Mouse (Mus musculus): ENCODE results near the gene Hyal3. TPM values are rescaled to one million over a fixed set of nuclear protein-coding genes. Genes with fewer than 3 reads are reported as not detected.

Hyal3 gene
- total and polyA plus RNA-seq, 2 experiments: 0.18 to 0.54 TPM

GRCm38 (mm10) chr9:107615035-107615434 is 34.4 kb downstream of the Hyal3 start:
- TF ChIP-seq CTCF (IDR thresholded peaks at IDR 0.05; ENCODE audit: low read depth, low read length) (no peak), POLR2A (IDR thresholded peaks at IDR 0.05; ENCODE audit: extremely low read depth, insufficient read depth, low read length) (no peak)
- no peaks in the 10 kb centered on the region for H3K27me3 ChIP-seq (ENCODE audit: control insufficient read depth, insufficient read depth, low read length)
- H3K4me1 ChIP-seq (ENCODE audit: control insufficient read depth, insufficient read depth, low read length): peaks cover 17% of the 10 kb centered on the region
- H3K36me3 ChIP-seq (ENCODE audit: control insufficient read depth, insufficient read depth, low read length): no peaks in the 10 kb centered on the region; the same call in 1 of the 2 replicates
- no peak overlapping the region for H3K9ac ChIP-seq (ENCODE audit: low read depth, low read length)
- H3K27ac ChIP-seq (replicated peaks; ENCODE audit: insufficient read depth, low read depth, low read length): no peak overlapping the region
- DNase-seq (ENCODE audit: extremely low read depth, low read depth, low spot score): no peak
- WGBS: 88% methylated on average over 4 of the region's 4 CpGs
- H3K79me2 ChIP-seq (ENCODE audit: control insufficient read depth, insufficient read depth, low read length): no peaks in the 10 kb centered on the region
- no peak overlapping the region for H3K4me3 ChIP-seq (ENCODE audit: insufficient read depth, low read depth, low read length)

GRCm38 (mm10) chr9:107617461-107617860 is 36.8 kb downstream of the Hyal3 start:
- Histone ChIP-seq H3K79me2 (ENCODE audit: control insufficient read depth, insufficient read depth, low read length) (no peaks in the 10 kb centered on the region), H3K9ac (ENCODE audit: low read depth, low read length) (no peak overlapping the region), H3K27me3 (ENCODE audit: control insufficient read depth, insufficient read depth, low read length) (no peaks in the 10 kb centered on the region), H3K4me1 (ENCODE audit: control insufficient read depth, insufficient read depth, low read length) (peaks cover 17% of the 10 kb centered on the region), H3K27ac (replicated peaks; ENCODE audit: insufficient read depth, low read depth, low read length) (no peak overlapping the region), H3K4me3 (ENCODE audit: insufficient read depth, low read depth, low read length) (no peak overlapping the region), H3K36me3 (ENCODE audit: control insufficient read depth, insufficient read depth, low read length) (no peaks in the 10 kb centered on the region; the same call in 1 of the 2 replicates)
- no peak for TF ChIP-seq CTCF (IDR thresholded peaks at IDR 0.05; ENCODE audit: low read depth, low read length)
- TF ChIP-seq POLR2A (IDR thresholded peaks at IDR 0.05; ENCODE audit: extremely low read depth, insufficient read depth, low read length): no peak
- no peak for DNase-seq (ENCODE audit: extremely low read depth, low read depth, low spot score)
- WGBS: 76% methylated on average over 2 of the region's 2 CpGs

- TF ChIP-seq CTCF (IDR thresholded peaks at IDR 0.05; ENCODE audit: low read depth, low read length): no peak
- no peak for TF ChIP-seq POLR2A (IDR thresholded peaks at IDR 0.05; ENCODE audit: extremely low read depth, insufficient read depth, low read length)
- no peak for DNase-seq (ENCODE audit: extremely low read depth, low read depth, low spot score)
- H3K4me3 ChIP-seq (ENCODE audit: insufficient read depth, low read depth, low read length): no peak overlapping the region
- no peaks in the 10 kb centered on the region; the same call in 1 of the 2 replicates for H3K36me3 ChIP-seq (ENCODE audit: control insufficient read depth, insufficient read depth, low read length)
- H3K27me3 ChIP-seq (ENCODE audit: control insufficient read depth, insufficient read depth, low read length): no peaks in the 10 kb centered on the region
- peak overlapping the region; percentile 83 for H3K27ac ChIP-seq (replicated peaks; ENCODE audit: insufficient read depth, low read depth, low read length)
- H3K9ac ChIP-seq (ENCODE audit: low read depth, low read length): no peak overlapping the region
- peaks cover 17% of the 10 kb centered on the region for H3K4me1 ChIP-seq (ENCODE audit: control insufficient read depth, insufficient read depth, low read length)
- WGBS: 78% methylated on average over 6 of the region's 6 CpGs
- H3K79me2 ChIP-seq (ENCODE audit: control insufficient read depth, insufficient read depth, low read length): no peaks in the 10 kb centered on the region
Observed at GRCm38 (mm10) chr9:107618098-107618497, 37.5 kb downstream of the Hyal3 start.

- Histone ChIP-seq H3K27ac (replicated peaks; ENCODE audit: insufficient read depth, low read depth, low read length) (peak overlapping the region; percentile 83), H3K36me3 (ENCODE audit: control insufficient read depth, insufficient read depth, low read length) (no peaks in the 10 kb centered on the region; the same call in 1 of the 2 replicates)
- DNase-seq (ENCODE audit: extremely low read depth, low read depth, low spot score): peak; percentile 86
Observed at GRCm38 (mm10) chr9:107618778-107619545, 38.3 kb downstream of the Hyal3 start.

GRCm38 (mm10) chr9:107619546-107619879 is 38.9 kb downstream of the Hyal3 start:
- Histone ChIP-seq H3K36me3 (ENCODE audit: control insufficient read depth, insufficient read depth, low read length) (no peaks in the 10 kb centered on the region; the same call in 1 of the 2 replicates), H3K4me1 (ENCODE audit: control insufficient read depth, insufficient read depth, low read length) (peaks cover 21% of the 10 kb centered on the region), H3K79me2 (ENCODE audit: control insufficient read depth, insufficient read depth, low read length) (peaks cover 11% of the 10 kb centered on the region; the same call in 1 of the 2 replicates), H3K27me3 (ENCODE audit: control insufficient read depth, insufficient read depth, low read length) (no peaks in the 10 kb centered on the region), H3K27ac (replicated peaks; ENCODE audit: insufficient read depth, low read depth, low read length) (peak overlapping the region; percentile 55), H3K4me3 (ENCODE audit: insufficient read depth, low read depth, low read length) (no peak overlapping the region), H3K9ac (ENCODE audit: low read depth, low read length) (no peak overlapping the region)
- no peak for DNase-seq (ENCODE audit: extremely low read depth, low read depth, low spot score)
- 56% methylated on average over 13 of the region's 13 CpGs for WGBS
- TF ChIP-seq POLR2A (IDR thresholded peaks at IDR 0.05; ENCODE audit: extremely low read depth, insufficient read depth, low read length): no peak

More at GRCm38 (mm10) chr9:107618778-107619545, 38.3 kb downstream of the Hyal3 start:
- TF ChIP-seq CTCF (IDR thresholded peaks at IDR 0.05; ENCODE audit: low read depth, low read length) (no peak), POLR2A (IDR thresholded peaks at IDR 0.05; ENCODE audit: extremely low read depth, insufficient read depth, low read length) (no peak)
- H3K4me1 ChIP-seq (ENCODE audit: control insufficient read depth, insufficient read depth, low read length): peaks cover 17% of the 10 kb centered on the region
- no peaks in the 10 kb centered on the region for H3K27me3 ChIP-seq (ENCODE audit: control insufficient read depth, insufficient read depth, low read length)
- WGBS: 10% methylated on average over 13 of the region's 13 CpGs
- peaks cover 7% of the 10 kb centered on the region; the same call in 1 of the 2 replicates for H3K79me2 ChIP-seq (ENCODE audit: control insufficient read depth, insufficient read depth, low read length)
- no peak overlapping the region for H3K4me3 ChIP-seq (ENCODE audit: insufficient read depth, low read depth, low read length)
- peak overlapping the region; percentile 56 for H3K9ac ChIP-seq (ENCODE audit: low read depth, low read length)

GRCm38 (mm10) chr9:107620954-107621353 is 40.3 kb downstream of the Hyal3 start:
- peaks cover 24% of the 10 kb centered on the region for H3K4me1 ChIP-seq (ENCODE audit: control insufficient read depth, insufficient read depth, low read length)
- no peak for DNase-seq (ENCODE audit: extremely low read depth, low read depth, low spot score)
- TF ChIP-seq POLR2A (IDR thresholded peaks at IDR 0.05; ENCODE audit: extremely low read depth, insufficient read depth, low read length) (no peak), CTCF (IDR thresholded peaks at IDR 0.05; ENCODE audit: low read depth, low read length) (no peak)
- peaks cover 24% of the 10 kb centered on the region for H3K79me2 ChIP-seq (ENCODE audit: control insufficient read depth, insufficient read depth, low read length)
- no peak overlapping the region for H3K9ac ChIP-seq (ENCODE audit: low read depth, low read length)
- H3K36me3 ChIP-seq (ENCODE audit: control insufficient read depth, insufficient read depth, low read length): no peaks in the 10 kb centered on the region; the same call in 1 of the 2 replicates
- H3K4me3 ChIP-seq (ENCODE audit: insufficient read depth, low read depth, low read length): no peak overlapping the region
- H3K27ac ChIP-seq (replicated peaks; ENCODE audit: insufficient read depth, low read depth, low read length): no peak overlapping the region
- H3K27me3 ChIP-seq (ENCODE audit: control insufficient read depth, insufficient read depth, low read length): no peaks in the 10 kb centered on the region
